Mouse (Mus musculus): Measurements from ENCODE around the gene Fars2. TPM values are rescaled to one million over a fixed set of nuclear protein-coding genes. Genes with fewer than 3 reads are reported as not detected.

Gene Fars2
- polyA plus RNA-seq, 1 experiment from 2014 or later = 42.7 TPM

DNA sequence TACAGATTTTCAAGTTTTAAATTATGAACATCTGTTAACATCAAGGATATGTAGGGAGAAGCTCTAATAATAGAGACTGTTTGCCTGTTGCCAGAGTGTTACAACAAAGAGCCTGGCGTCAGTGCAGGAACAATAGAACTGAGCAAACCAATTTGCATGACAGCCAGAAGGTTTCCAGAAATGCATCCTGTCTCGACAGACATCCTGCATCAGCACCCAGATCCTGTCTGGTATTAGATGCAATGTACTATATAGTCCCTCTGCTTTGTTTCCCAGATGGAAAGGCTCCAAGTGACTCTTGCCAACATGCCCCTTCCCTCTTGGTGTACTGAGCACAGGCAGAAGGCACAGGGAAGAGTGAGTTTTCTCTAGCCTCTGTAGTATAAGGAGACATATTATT, 649.6 kb downstream of the Fars2 start:
- no peaks in the 10 kb centered on the region for H3K4me1 ChIP-seq (ENCODE audit: control insufficient read depth, insufficient read depth, low read length)
- H3K4me2 ChIP-seq = no peak overlapping the region
- no peak for ATAC-seq (replicated peaks; ENCODE audit: insufficient number of reproducible peaks, low FRiP score, low TSS enrichment)
- H3K36me3 ChIP-seq (ENCODE audit: control insufficient read depth, insufficient read depth, low read length) = no peaks in the 10 kb centered on the region
- no peak overlapping the region for H3K4me3 ChIP-seq (ENCODE audit: low read depth, low read length)
- no peaks in the 10 kb centered on the region for H3K9me3 ChIP-seq (replicated peaks; ENCODE audit: control insufficient read depth, low read length)
- no peak overlapping the region for H3K27ac ChIP-seq (ENCODE audit: low read depth, low read length)
- H3K9ac ChIP-seq (ENCODE audit: low read depth, low read length) = no peak overlapping the region
- no peaks in the 10 kb centered on the region for H3K27me3 ChIP-seq (ENCODE audit: control insufficient read depth, insufficient read depth, low read length)
- WGBS (ENCODE audit: insufficient replicate concordance) = 52% methylated on average over 2 of the region's 2 CpGs

Other genes starting within 250 kb of the Fars2 start
- 13.4 and 14.0 TPM in 2 replicates for gene Rpp40, start 211.1 kb upstream of the Fars2 start, polyA plus RNA-seq (2014; fragmentation: Nextera tagmentation; extraction: Ambion mirVana)
- gene Ppp1r3g, start 158.6 kb upstream of the Fars2 start, polyA plus RNA-seq (2014; fragmentation: Nextera tagmentation; extraction: Ambion mirVana) = 4.4 and 4.7 TPM in 2 replicates
- 23.4 and 26.8 TPM in 2 replicates for gene Lyrm4, start 114 bp downstream of the Fars2 start, polyA plus RNA-seq (2014; fragmentation: Nextera tagmentation; extraction: Ambion mirVana)

Measured in heart, embryonic 11.5 days (tissue).